Mouse (Mus musculus) layer of hippocampus, adult 11-12 months (tissue): ENCODE results near the gene Gstp2.
"Not testable (repeated sequence)": the region's sequence is repeated elsewhere in the genome, so short reads cannot be mapped to it uniquely, and the experiment has no call there.

Experiments
- DNase-seq: peaks from one replicate; pipeline ENCODE4 v3.0.0; 2022; ENCODE audit warnings: low spot score

The Gstp2 gene

GRCm38 (mm10) chr19:4070311-4070710 is 24.5 kb upstream of the Gstp2 start:
- no peak for DNase-seq

DNA sequence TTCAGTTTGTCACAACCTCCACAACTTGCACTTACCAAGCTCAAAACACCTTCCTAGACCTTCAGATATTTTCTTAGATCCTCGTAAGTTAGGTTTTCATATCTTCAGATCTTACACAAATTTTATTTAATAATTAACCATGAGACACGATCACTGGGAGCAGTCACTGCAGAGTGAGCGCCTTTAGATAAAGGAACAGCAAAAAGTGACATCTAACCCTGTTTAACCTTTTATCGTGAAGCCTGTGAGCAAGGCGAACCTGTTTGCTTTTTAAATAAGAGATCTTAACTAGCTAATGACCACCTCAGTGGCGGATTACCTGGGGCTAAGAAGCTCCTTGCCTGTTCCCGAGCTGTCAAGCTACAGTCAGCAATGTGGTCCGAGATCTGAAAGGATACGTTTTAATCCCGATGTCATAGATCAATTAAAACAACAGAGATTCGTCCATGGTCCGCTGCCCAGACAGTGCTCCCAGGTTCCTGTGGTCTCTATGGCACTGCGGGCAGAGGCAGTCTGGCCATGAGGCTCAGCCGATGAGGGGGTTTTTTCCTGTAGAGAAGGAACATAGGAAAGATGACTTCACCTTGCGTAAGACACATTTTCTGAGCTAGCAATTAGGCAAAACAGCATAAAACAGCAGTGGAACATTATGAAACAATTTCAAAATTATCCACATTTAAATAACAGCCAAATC is 23.0 kb upstream of the Gstp2 start:
- DNase-seq: no peak

- DNase-seq: not testable (repeated sequence)
These were observed 22.4 kb upstream of the Gstp2 start for GRCm38 (mm10) chr19:4068242-4068641.

DNA sequence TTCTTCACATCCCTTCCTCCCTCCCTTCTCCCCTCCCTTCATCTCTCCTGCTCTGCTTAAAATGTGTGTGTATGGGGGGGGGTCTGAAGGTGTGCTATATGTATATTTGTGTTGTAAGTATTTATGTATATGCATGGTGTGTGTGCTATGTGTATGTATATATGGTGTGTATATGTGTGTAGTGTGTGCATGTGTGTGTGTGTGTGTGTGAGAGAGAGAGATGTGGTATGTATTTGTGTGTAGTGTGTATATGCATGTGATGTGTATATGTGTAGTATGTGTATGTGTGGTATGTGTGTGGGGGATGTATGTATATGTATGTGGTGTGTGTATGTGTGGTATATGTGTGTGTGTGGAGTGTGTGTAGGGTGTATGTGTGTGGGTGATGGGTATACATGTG is 21.1 kb upstream of the Gstp2 start:
- no peak for DNase-seq

- DNase-seq: no peak
These were observed 20.5 kb upstream of the Gstp2 start for GRCm38 (mm10) chr19:4066280-4066679.

- not testable (repeated sequence) for DNase-seq
These were observed 18.7 kb upstream of the Gstp2 start for GRCm38 (mm10) chr19:4064501-4064900.

GRCm38 (mm10) chr19:4063357-4063756 is 17.5 kb upstream of the Gstp2 start:
- not testable (repeated sequence) for DNase-seq

DNA sequence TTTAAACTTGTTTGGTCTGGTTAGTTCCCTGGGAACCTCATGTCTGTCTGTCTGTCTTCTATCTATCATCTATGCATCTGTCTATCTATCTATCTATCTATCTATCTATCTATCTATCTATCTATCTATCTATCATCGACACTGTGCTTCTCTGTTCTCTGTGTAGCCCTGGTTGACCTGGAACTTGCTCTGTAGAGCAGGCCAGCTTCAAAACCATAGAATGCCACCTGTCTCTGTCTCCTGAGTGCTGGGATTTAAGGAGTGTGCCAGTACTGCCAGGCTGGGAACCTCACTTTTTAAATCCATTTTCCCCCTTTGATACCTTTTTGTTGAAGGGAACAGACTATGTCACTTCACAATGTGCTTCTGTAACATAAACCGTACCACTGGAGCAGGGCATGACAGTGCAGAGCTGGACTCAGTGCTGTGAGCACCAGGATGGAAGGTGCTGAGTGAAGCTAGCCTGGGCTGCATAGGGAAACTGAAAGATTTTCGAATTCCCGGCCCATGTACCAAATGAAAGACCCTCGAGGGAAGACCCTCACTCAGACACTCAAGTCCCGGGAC is 15.2 kb upstream of the Gstp2 start:
- DNase-seq: no peak

GRCm38 (mm10) chr19:4060044-4060898 is 14.4 kb upstream of the Gstp2 start:
- not testable (repeated sequence) for DNase-seq

- DNase-seq: no peak
These were observed 13.4 kb upstream of the Gstp2 start, which contains the start of gene Gstp3 for GRCm38 (mm10) chr19:4059069-4059740. Gene Gstp3, minus strand, starts transcription at chr19:4059569.

- DNase-seq: no peak
These were observed 12.8 kb upstream of the Gstp2 start for GRCm38 (mm10) chr19:4058581-4058980.

GRCm38 (mm10) chr19:4057962-4058361 is 12.1 kb upstream of the Gstp2 start:
- DNase-seq: no peak

DNA sequence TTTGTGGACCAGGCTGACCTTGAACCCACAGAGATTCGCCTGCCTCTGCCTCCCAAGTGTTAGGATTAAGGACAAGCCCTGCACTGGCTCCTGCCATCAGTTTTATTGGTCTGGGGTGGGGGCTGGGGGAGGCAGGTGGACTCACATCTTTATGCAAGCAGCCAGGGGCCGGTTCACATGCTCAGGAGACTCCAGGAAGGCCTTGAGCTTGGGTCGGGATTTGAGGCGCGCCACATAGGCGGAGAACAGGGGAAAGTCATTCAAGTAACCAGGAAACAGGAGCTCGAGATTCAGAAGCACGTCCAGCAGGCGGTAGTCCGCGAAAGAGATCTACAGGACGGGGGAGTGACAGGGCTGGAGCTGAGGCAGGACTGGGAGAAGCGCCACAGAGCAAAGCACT is 11.6 kb upstream of the Gstp2 start:
- no peak for DNase-seq

- no peak for DNase-seq
These were observed 10.9 kb upstream of the Gstp2 start for GRCm38 (mm10) chr19:4056727-4057126.

DNA sequence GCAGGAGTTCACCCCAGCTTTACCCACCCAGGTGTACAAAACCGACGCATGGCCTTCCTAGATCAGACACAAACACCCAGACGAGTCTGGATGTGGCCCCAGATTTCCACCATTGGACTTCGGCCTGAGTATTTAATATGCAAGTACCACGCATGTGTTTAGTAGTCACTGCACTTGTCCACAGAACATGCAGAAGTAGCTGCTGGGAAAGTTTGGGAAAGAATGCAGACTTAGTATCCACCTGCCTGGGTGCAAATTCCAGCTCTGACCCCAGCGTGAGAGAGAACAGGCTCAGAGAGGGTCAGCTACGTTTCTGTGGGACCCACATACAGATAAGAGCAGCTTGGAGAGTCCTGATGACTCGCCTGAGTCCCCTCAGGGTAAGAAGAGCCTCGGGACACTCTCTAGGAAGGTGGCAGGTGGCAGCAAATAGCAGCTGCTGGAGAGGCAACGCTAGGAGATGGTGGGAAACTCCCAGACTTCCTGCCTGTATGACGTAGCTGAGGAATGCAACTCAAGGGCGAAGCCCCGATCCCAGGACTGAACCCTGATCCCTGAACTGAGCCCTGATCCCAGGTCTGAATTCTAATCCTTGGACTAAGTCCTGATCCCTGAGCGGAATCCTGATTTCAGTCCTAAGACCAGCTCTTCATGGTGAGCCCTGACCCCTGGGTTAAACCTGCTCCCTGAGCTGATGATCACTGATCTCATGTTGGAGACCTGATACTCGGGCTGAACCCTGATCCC is 10.3 kb upstream of the Gstp2 start:
- no peak for DNase-seq

GRCm38 (mm10) chr19:4055216-4055946 is 9.6 kb upstream of the Gstp2 start:
- no peak for DNase-seq

- DNase-seq: no peak
These were observed 8.8 kb upstream of the Gstp2 start for GRCm38 (mm10) chr19:4054613-4055012.

DNA sequence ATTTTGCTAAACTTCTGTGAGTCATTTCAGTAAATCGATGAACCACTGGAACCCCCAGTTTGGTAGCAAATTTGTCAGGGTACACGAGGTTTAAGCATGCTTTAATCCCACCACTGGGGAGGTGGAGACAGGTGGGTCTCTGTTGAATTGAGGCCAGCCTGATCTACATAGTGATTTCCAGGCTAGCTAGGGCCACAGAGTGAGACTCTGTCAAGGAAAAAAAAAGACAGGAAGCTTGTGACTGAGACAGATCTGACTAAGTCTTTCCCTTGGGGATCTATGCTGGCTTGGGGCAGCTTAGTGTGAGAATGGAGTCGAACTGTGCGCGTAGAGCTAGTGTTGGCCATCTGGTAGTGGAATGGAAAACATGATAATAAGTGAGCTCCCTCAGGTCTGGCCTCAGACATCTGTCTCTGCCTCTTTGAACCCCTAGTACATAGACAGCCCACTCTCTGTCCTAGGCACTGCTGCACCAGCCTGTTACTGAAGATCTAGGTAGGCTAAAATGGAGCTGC is 6.8 kb upstream of the Gstp2 start:
- no peak for DNase-seq

- DNase-seq: peak; percentile 52
These were observed 6.1 kb upstream of the Gstp2 start for GRCm38 (mm10) chr19:4051741-4052515.

DNA sequence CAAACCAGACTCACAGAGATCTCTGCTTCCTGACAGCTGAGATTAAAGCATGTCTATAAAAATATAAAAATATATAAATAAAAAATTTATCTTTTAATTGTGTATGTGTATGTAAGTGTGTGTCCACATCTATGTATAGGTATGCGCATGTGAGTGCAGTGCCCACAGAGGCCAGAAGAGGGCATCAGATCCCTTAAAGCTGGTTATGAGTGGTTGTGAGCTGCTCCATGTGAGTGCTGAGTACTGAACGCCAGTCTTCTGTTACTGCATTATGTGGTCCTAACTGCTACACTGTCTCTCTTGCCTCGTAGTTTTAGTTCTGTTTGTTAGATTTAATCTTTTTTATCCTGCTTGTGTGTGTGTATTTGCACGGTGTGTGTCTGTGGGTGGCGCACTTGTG is 5.2 kb upstream of the Gstp2 start:
- DNase-seq: no peak
